Mouse (Mus musculus) WW6 (cell line): Measurements from ENCODE around the gene Rpl13a.
"Not testable (repeated sequence)": the region's sequence is repeated elsewhere in the genome, so short reads cannot be mapped to it uniquely, and the experiment has no call there.

ENCODE experiments used
- DNase-seq: peaks from one replicate; pipeline ENCODE4 v3.0.0-alpha.2; 2013; ENCODE audit warnings: low read depth, low spot score

Rpl13a gene

GRCm38 (mm10) chr7:45128624-45129246 lies at the start of gene Rpl13a:
Gene Rpl13a, minus strand, starts transcription at chr7:45128761.
- peak; percentile 96 for DNase-seq

- DNase-seq, result no peak
These were observed 47.8 kb upstream of the Rpl13a start for GRCm38 (mm10) chr7:45176356-45176755.

GRCm38 (mm10) chr7:45175929-45176328 lies 47.4 kb upstream of the Rpl13a start:
- DNase-seq, result no peak

GRCm38 (mm10) chr7:45175398-45175797 lies 46.8 kb upstream of the Rpl13a start:
- DNase-seq, result no peak

- no peak for DNase-seq
These were observed 46.2 kb upstream of the Rpl13a start for GRCm38 (mm10) chr7:45174567-45175280.

- DNase-seq, result not testable (repeated sequence)
These were observed 45.2 kb upstream of the Rpl13a start for GRCm38 (mm10) chr7:45173772-45174171.

- DNase-seq, result no peak
These were observed 44.4 kb upstream of the Rpl13a start for GRCm38 (mm10) chr7:45172974-45173373.

GRCm38 (mm10) chr7:45169495-45169894 lies 40.9 kb upstream of the Rpl13a start:
- DNase-seq, result no peak

GRCm38 (mm10) chr7:45168656-45169055 lies 40.1 kb upstream of the Rpl13a start:
- DNase-seq, result no peak

- DNase-seq, result no peak
These were observed 39.3 kb upstream of the Rpl13a start for GRCm38 (mm10) chr7:45167761-45168445.

- DNase-seq, result no peak
These were observed 38.4 kb upstream of the Rpl13a start for GRCm38 (mm10) chr7:45166950-45167401.

GRCm38 (mm10) chr7:45165701-45166100 lies 37.1 kb upstream of the Rpl13a start:
- DNase-seq, result no peak

- no peak for DNase-seq
These were observed 36.3 kb upstream of the Rpl13a start for GRCm38 (mm10) chr7:45164833-45165232.

GRCm38 (mm10) chr7:45163735-45164490 lies 35.4 kb upstream of the Rpl13a start, which contains the start of gene Slc17a7:
Gene Slc17a7, plus strand, starts transcription at chr7:45163949.
- DNase-seq, result no peak

- no peak for DNase-seq
These were observed 34.5 kb upstream of the Rpl13a start for GRCm38 (mm10) chr7:45162996-45163615.

- no peak for DNase-seq
These were observed 34.0 kb upstream of the Rpl13a start for GRCm38 (mm10) chr7:45162551-45162950.

GRCm38 (mm10) chr7:45161612-45162473 lies 33.3 kb upstream of the Rpl13a start:
- peak; percentile 87 for DNase-seq

- no peak for DNase-seq
These were observed 32.3 kb upstream of the Rpl13a start for GRCm38 (mm10) chr7:45160866-45161265.

GRCm38 (mm10) chr7:45160316-45160800 lies 31.8 kb upstream of the Rpl13a start:
- DNase-seq, result no peak

- no peak for DNase-seq
These were observed 30.4 kb upstream of the Rpl13a start for GRCm38 (mm10) chr7:45158991-45159390.
